Mouse (Mus musculus) ovary, postnatal 14 days (tissue): ENCODE results near the gene Ergic3.

ENCODE experiments used
- DNase-seq: peaks from one replicate; pipeline ENCODE4 v3.0.0; 2022; ENCODE audit warnings: low spot score

Ergic3 gene

GRCm38 (mm10) chr2:156007888-156008532 is at the start of gene Ergic3, which contains the start of gene 6430550D23Rik:
Gene Ergic3 (plus strand): TSS chr2:156008045.
Gene 6430550D23Rik (minus strand): TSS chr2:156007977.
- peak; percentile 97 for DNase-seq

GRCm38 (mm10) chr2:155959981-155960380 is 47.9 kb upstream of the Ergic3 start:
- DNase-seq: no peak

- DNase-seq: no peak
These were observed 46.0 kb upstream of the Ergic3 start for GRCm38 (mm10) chr2:155961862-155962261.

- DNase-seq: no peak
These were observed 44.9 kb upstream of the Ergic3 start for GRCm38 (mm10) chr2:155962991-155963390.

GRCm38 (mm10) chr2:155973348-155973747 is 34.5 kb upstream of the Ergic3 start:
- DNase-seq: no peak

GRCm38 (mm10) chr2:155974087-155974731 is 33.6 kb upstream of the Ergic3 start:
- no peak for DNase-seq

GRCm38 (mm10) chr2:155979328-155979991 is 28.4 kb upstream of the Ergic3 start:
- no peak for DNase-seq

GRCm38 (mm10) chr2:155985776-155986175 is 22.1 kb upstream of the Ergic3 start:
- DNase-seq: no peak

- no peak for DNase-seq
These were observed 20.7 kb upstream of the Ergic3 start for GRCm38 (mm10) chr2:155987131-155987530.

- DNase-seq: no peak
These were observed 18.8 kb upstream of the Ergic3 start for GRCm38 (mm10) chr2:155989085-155989484.

GRCm38 (mm10) chr2:155991151-155991550 is 16.7 kb upstream of the Ergic3 start:
- no peak for DNase-seq

- DNase-seq: peak; percentile 32
These were observed 16.0 kb upstream of the Ergic3 start for GRCm38 (mm10) chr2:155991863-155992321.

GRCm38 (mm10) chr2:156005393-156005792 is 2.5 kb upstream of the Ergic3 start:
- DNase-seq: no peak

- no peak for DNase-seq
These were observed 10.3 kb downstream of the Ergic3 start for GRCm38 (mm10) chr2:156018106-156018505.

- no peak for DNase-seq
These were observed 13.4 kb downstream of the Ergic3 start for GRCm38 (mm10) chr2:156021219-156021618.

GRCm38 (mm10) chr2:156021765-156022164 is 13.9 kb downstream of the Ergic3 start:
- no peak for DNase-seq

- DNase-seq: no peak
These were observed 17.6 kb downstream of the Ergic3 start for GRCm38 (mm10) chr2:156025482-156025881.

GRCm38 (mm10) chr2:156039390-156039789 is 31.5 kb downstream of the Ergic3 start:
- no peak for DNase-seq

- no peak for DNase-seq
These were observed 35.1 kb downstream of the Ergic3 start for GRCm38 (mm10) chr2:156042903-156043302.

- DNase-seq: no peak
These were observed 40.1 kb downstream of the Ergic3 start for GRCm38 (mm10) chr2:156047929-156048328.

GRCm38 (mm10) chr2:156052816-156053215 is 45.0 kb downstream of the Ergic3 start, which contains the start of gene Fer1l4:
Gene Fer1l4 (minus strand): TSS chr2:156052947.
- no peak for DNase-seq

- DNase-seq: peak; percentile 56
These were observed 57.5 kb downstream of the Ergic3 start, which contains the start of gene Spag4 for GRCm38 (mm10) chr2:156065099-156066041. Gene Spag4 (plus strand): TSS chr2:156065175.
